Mouse (Mus musculus): ENCODE measurements around the gene Scg2.
A peak's percentile ranks its signal among the peaks of the same experiment; 100 is the strongest.

Gene Scg2

GRCm38 (mm10) chr1:79439609-79440308 is at the start of gene Scg2:
Scg2 (minus strand) TSS chr1:79440120.
- peak; percentile 97 for ATAC-seq (ENCODE audit: insufficient number of reproducible peaks, low FRiP score, low TSS enrichment)

GRCm38 (mm10) chr1:79485546-79485945 is 45.6 kb upstream of the Scg2 start:
- no peak for ATAC-seq (ENCODE audit: insufficient number of reproducible peaks, low FRiP score, low TSS enrichment)

GRCm38 (mm10) chr1:79470856-79471255 is 30.9 kb upstream of the Scg2 start:
- no peak for ATAC-seq (ENCODE audit: insufficient number of reproducible peaks, low FRiP score, low TSS enrichment)

GRCm38 (mm10) chr1:79469871-79470270 is 30.0 kb upstream of the Scg2 start:
- ATAC-seq (ENCODE audit: insufficient number of reproducible peaks, low FRiP score, low TSS enrichment) = no peak

GRCm38 (mm10) chr1:79466585-79466984 is 26.7 kb upstream of the Scg2 start:
- no peak for ATAC-seq (ENCODE audit: insufficient number of reproducible peaks, low FRiP score, low TSS enrichment)

- no peak for ATAC-seq (ENCODE audit: insufficient number of reproducible peaks, low FRiP score, low TSS enrichment)
Measured at GRCm38 (mm10) chr1:79458558-79458957, 18.6 kb upstream of the Scg2 start.

GRCm38 (mm10) chr1:79454164-79454563 is 14.2 kb upstream of the Scg2 start:
- no peak for ATAC-seq (ENCODE audit: insufficient number of reproducible peaks, low FRiP score, low TSS enrichment)

- ATAC-seq (ENCODE audit: insufficient number of reproducible peaks, low FRiP score, low TSS enrichment) = no peak
Measured at GRCm38 (mm10) chr1:79452339-79452738, 12.4 kb upstream of the Scg2 start.

- peak; percentile 66; the same call in 1 of the 2 replicates for ATAC-seq (ENCODE audit: insufficient number of reproducible peaks, low FRiP score, low TSS enrichment)
Measured at GRCm38 (mm10) chr1:79450343-79451021, 10.6 kb upstream of the Scg2 start.

GRCm38 (mm10) chr1:79449943-79450342 is 10.0 kb upstream of the Scg2 start:
- ATAC-seq (ENCODE audit: insufficient number of reproducible peaks, low FRiP score, low TSS enrichment) = 0 out of 2 replicates have a peak, but pooled peaks have one; percentile 11

- ATAC-seq (ENCODE audit: insufficient number of reproducible peaks, low FRiP score, low TSS enrichment) = no peak
Measured at GRCm38 (mm10) chr1:79445586-79445985, 5.7 kb upstream of the Scg2 start.

- no peak for ATAC-seq (ENCODE audit: insufficient number of reproducible peaks, low FRiP score, low TSS enrichment)
Measured at GRCm38 (mm10) chr1:79437755-79438154, 2.2 kb downstream of the Scg2 start.

- no peak for ATAC-seq (ENCODE audit: insufficient number of reproducible peaks, low FRiP score, low TSS enrichment)
Measured at GRCm38 (mm10) chr1:79436671-79437070, 3.2 kb downstream of the Scg2 start.

GRCm38 (mm10) chr1:79429058-79429457 is 10.9 kb downstream of the Scg2 start:
- no peak for ATAC-seq (ENCODE audit: insufficient number of reproducible peaks, low FRiP score, low TSS enrichment)

GRCm38 (mm10) chr1:79415496-79415895 is 24.4 kb downstream of the Scg2 start:
- no peak for ATAC-seq (ENCODE audit: insufficient number of reproducible peaks, low FRiP score, low TSS enrichment)

GRCm38 (mm10) chr1:79406337-79406942 is 33.5 kb downstream of the Scg2 start:
- ATAC-seq (ENCODE audit: insufficient number of reproducible peaks, low FRiP score, low TSS enrichment) = no peak

GRCm38 (mm10) chr1:79401090-79402012 is 38.6 kb downstream of the Scg2 start:
- ATAC-seq (ENCODE audit: insufficient number of reproducible peaks, low FRiP score, low TSS enrichment) = peak; percentile 86

GRCm38 (mm10) chr1:79400284-79400683 is 39.6 kb downstream of the Scg2 start:
- peak; percentile 51 for ATAC-seq (ENCODE audit: insufficient number of reproducible peaks, low FRiP score, low TSS enrichment)
